Mouse (Mus musculus) right cerebral cortex, postnatal 4 days (tissue): Measurements from ENCODE around the gene Fam166a.
A peak's percentile ranks its signal among the peaks of the same experiment; 100 is the strongest.

Experiments
- DNase-seq: peaks from one replicate; pipeline ENCODE4 v3.0.0-alpha.2; 2022

Gene Fam166a

DNA sequence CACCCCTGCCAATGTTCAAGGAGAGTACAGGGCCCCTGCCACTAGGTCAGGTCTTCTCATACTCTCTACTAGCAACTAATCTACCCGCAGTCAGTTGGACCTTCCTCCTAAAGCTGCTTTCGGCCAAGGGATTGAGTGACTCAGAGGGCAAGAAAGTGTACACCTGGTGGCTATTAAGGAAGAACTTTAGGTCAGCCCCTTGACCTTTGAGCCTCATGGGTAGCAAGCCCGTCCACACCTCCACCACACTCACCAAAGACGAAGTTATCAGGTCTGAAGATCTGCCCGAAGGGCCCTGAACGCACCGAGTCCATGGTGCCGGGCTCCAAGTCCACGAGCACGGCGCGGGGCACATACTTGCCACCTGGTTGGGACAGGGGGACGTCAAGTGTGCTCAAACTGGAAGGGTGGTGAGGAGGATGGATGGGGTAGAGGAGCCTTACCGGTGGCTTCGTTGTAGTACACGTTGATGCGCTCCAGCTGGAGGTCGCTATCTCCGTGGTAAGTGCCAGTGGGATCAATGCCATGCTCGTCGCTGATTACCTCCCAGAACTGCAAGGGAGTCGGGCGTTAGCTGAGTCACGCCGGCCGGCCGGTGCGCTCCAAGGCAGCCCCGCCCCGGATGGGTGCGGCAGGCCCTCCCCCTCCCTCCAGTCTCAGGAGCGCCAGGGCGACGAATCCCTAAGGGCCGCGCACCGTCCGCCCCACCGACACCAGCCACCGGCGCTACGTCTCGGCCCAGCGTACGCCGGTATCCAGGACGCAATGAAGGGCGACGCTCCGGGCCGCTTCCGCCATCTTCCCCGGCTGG is 5.3 kb downstream of the Fam166a start:
- DNase-seq = peak; percentile 59

- DNase-seq = no peak
Measured at GRCm38 (mm10) chr2:25224492-25224765, 5.9 kb downstream of the Fam166a start, which contains the start of gene Tubb4b. Tubb4b (minus strand) TSS chr2:25224702.

DNA sequence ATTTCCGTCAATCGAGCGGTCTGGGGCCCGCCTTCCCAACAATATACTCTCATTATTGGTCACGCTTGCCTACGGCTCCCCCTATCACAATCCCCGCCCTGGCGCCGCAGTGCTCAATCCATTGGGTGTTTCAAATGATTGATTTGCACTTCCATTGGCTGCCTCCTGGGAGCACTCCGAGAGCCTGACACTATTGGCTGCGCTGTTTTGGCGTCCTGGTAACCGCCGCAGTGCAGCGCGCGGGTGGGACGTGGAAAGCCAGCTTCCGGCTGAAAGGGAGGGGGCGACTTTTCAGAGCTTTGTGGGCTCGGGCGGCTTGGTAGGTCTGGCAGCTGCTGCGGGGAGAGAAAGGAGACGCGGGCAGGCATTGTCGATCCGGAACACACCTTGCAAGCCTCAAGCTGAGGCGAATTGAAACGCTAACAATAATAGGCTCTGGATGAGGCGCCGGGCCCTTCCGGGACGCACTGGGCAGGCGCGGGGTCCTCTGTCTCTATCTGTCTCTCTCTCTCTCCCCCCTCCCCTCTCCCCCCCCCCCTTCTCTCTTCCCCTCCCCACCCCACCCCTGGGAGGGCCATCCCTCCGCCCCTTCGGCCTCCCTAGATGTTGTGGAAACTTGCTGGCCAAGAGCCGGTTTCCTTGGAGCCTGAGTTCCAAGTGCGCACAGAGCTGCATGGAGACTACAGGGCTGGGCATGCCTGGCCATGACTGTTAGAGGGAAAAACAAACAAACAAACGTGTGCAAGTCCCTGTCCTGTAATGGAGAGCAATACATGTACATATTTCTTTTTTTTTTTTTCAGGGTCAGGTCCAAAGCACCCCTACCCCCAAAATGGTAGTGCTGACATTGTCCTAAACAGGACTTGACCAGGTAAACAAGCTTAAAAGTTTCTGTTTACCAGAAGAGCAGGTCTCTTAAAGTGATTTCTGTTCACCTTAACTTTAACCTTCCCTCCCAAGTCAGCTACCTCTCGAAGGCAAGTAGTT is 6.5 kb downstream of the Fam166a start:
- DNase-seq = peak; percentile 93

- DNase-seq = no peak
Measured at GRCm38 (mm10) chr2:25225811-25226379, 7.3 kb downstream of the Fam166a start.

DNA sequence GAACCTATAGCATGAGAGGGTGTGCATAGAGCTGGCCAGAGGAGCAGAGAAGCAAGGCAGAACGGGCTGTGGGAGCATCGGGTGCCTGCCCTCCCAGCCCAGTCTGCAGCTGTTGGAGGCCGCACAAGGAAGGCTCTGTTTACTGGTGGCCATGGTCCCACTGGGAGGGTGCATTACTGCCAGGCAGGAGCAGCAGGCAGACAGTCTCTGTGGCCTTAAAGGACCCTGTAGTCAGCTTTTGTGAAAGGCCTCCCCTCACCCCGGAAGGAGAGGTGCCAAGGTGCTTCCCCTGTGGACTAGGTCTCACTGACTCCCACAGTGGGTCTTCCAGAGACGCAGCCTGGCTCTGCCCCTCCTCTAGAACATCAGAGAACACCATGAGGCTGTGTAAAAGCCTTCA is 8.3 kb downstream of the Fam166a start:
- no peak for DNase-seq

- no peak for DNase-seq
Measured at GRCm38 (mm10) chr2:25227406-25227805, 8.9 kb downstream of the Fam166a start.

DNA sequence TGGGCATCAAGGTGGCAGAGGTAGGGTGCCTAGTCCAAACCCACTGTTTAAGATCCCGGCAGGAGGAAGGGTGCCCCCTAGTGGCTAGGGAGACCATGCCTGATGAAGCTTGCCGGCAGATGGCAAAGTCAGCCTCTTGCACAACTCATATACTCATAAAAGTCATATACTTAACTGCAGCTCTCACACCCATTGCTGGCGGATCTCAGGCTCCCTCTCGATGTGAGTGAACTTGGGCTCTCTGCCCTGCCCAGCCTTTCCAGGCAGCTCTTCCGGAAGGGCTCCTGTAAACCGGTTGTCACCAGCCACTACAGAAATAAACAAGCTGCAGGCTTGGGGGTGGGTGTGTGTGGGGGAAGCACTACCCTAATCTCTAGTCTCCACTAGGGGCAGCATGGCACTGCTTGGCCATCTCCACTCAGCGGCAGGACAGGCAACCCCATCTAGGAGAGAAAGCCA is 9.9 kb downstream of the Fam166a start:
- peak; percentile 76 for DNase-seq

DNA sequence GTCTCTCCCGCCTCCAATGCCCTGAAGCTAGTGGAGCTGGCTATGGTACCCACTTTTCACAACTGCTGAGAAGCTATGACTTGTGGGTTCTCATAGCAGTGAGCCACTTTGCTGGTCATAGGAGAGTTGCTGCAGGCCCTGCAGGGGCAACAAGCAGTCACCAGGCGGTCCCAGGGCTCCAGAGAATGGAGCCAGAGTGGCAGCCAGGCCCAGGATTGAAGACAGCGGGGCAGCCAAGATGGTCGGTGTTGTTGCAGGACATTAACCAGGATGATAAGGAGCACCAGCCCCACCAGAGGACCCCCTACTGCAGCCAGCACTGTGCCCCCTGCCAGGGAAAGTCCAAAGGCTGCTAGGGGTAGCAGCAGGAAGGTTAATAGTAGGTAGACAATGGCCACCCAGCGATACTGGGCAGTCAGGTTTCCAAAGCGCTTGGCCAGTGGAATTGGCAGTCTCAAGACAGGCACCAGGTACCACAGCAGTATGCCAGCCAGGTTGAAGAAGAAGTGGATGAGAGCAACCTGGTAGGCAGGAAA is 10.5 kb downstream of the Fam166a start:
- no peak for DNase-seq

DNA sequence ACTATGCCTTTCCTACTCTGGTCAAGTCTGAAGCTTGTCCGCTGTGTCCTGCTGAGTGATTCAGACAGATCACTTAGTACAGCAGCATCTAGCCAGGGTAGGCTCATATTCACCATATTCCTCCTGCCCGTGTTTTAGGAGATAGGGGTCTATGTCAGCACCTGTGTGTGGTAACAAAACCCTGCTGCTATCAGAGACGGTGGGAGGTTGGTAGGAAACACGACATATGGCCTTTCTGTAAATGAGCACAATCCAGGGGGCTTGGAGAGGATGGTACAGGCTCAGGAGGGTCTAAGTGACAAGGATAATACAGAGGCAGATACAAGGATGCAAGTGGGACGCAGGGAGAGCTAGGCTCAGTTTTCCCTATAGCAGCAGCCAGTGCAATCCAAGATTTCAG is 11.0 kb downstream of the Fam166a start:
- no peak for DNase-seq

- no peak for DNase-seq
Measured at GRCm38 (mm10) chr2:25230581-25230980, 12.0 kb downstream of the Fam166a start.

- no peak for DNase-seq
Measured at GRCm38 (mm10) chr2:25231038-25231437, 12.5 kb downstream of the Fam166a start.

DNA sequence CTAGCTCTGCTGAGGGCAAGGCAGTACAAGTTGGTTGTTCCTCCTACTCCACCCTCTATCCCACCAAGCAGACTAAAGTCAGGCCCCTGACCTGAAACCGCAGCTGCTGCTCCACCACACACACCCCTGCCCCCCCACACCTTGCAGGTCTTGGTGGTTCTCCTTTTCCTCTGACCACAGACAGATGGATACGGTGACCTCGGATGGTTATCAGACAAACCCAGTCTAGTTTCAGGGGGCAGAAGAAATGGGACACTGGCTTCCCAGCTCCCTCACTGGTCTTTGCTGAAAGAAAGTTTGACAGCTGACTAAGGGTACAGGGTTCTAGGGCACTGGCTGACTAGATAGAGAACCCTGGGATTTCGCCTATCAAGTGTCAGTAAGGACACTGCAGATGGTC is 14.9 kb downstream of the Fam166a start:
- DNase-seq = no peak

- DNase-seq = no peak
Measured at GRCm38 (mm10) chr2:25234050-25234449, 15.5 kb downstream of the Fam166a start, which contains the start of gene Slc34a3. Slc34a3 (minus strand) TSS chr2:25234364.

DNA sequence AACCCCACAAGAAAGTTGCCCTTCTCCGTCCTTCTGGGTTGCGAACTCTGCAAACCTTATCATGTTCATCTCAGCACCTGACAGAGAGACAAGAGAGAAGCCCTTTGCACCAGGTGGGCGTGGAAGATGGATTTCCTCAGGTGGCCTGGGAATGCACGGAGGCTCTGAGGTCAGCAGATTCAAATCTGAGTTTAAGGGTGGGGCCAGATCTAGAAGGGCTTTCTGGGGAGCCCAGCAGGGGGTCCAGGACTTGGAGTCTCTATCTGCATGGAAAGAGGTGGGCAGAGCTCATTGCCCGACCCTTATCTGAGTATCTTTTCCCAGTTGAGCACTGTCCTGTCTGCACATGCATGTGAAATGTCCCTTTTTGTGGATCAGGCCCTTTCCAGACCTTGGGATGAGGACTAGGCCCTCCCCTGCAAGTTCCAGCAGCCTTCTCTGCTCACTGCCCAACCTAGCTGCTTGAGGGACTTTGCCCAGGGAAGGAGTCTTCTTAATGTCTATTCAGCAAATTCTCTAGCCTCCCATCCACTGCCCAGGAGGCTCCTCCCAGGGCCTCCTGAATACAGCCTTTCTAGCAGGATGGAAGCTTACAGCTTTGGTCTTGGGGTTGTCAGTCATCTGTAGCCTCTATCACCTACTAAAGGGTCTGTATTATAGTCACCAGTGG is 16.1 kb downstream of the Fam166a start:
- DNase-seq = no peak

GRCm38 (mm10) chr2:25236614-25237013 is 18.1 kb downstream of the Fam166a start, which contains the start of gene Rnf224:
Rnf224 (minus strand) TSS chr2:25236787.
- DNase-seq = no peak

DNA sequence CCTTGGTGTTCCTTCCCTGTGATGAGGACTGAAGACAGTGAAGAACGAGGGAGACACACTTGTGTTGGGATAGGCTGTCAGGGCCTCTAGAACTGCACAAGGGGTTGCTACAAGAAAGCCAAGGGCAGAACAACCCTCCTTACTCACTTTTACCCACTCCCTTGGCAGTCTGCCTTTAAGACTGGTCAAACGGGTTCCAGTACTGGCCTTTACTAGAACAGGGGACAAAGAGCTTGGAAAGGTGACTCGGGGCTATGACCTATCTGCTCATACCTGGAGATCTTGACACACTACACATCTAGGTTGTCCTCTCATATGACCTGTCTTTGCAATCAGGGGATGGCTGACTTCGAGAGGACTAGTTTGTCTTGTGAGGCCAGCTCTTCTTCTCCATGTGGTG is 19.0 kb downstream of the Fam166a start:
- no peak for DNase-seq

- no peak for DNase-seq
Measured at GRCm38 (mm10) chr2:25238106-25238505, 19.6 kb downstream of the Fam166a start.

DNA sequence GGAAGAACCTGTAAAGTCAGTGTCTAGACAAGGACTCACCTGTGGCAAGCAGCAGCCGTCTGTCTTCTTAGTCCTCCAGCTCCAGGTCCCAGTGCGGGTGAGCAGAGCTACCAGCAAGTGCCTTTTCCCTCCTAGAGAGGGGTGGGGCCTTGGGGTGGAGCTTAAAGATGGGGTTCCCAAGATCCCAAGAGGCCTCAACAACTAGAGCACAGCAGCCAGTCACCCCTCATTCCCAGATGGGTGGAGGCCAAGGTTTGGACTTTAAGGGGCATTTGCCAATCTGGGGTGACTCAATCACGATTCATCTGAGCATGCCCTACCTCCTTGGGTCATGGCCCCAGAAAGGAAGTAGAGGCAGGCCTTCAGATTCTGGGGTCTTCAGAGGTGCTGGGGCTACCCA is 21.2 kb downstream of the Fam166a start:
- DNase-seq = no peak

GRCm38 (mm10) chr2:25240310-25240709 is 21.8 kb downstream of the Fam166a start:
- no peak for DNase-seq

GRCm38 (mm10) chr2:25240723-25241437 is 22.3 kb downstream of the Fam166a start:
- DNase-seq = peak; percentile 71

- no peak for DNase-seq
Measured at GRCm38 (mm10) chr2:25241438-25241775, 22.9 kb downstream of the Fam166a start.

- DNase-seq = peak; percentile 58
Measured at GRCm38 (mm10) chr2:25242101-25242506, 23.6 kb downstream of the Fam166a start, which contains the start of the genes Rnf208 and Cysrt1. Rnf208 (plus strand) TSS chr2:25242255. Cysrt1 (minus strand) TSS chr2:25242452.
